Mouse (Mus musculus) large intestine, adult 2 months (tissue): ENCODE results near the gene Duoxa2. TPM values are rescaled to one million over a fixed set of nuclear protein-coding genes. Genes with fewer than 3 reads are reported as not detected.

ENCODE experiments used
- DNase-seq: peaks from one replicate; pipeline ENCODE4 v3.0.0-alpha.2; 2012; ENCODE audit warnings: low read depth, low spot score
- WGBS: fragments of 180-500 bp; shearing (Covaris S2); methylation state at CpG from one replicate; pipeline ENCODE4 v1.1.7; 2018; 5-methylcytosine and 5-hydroxymethylcytosine counted together
- polyA plus RNA-seq: library from polyadenylated mRNA; depleted of rRNA; stranded (reverse); fragments of >200 nt; gene quantifications from 2 replicates; pipeline ENCODE4 v1.2.3, GENCODE M21; 2012; rRNA removed

Duoxa2 gene
- polyA plus RNA-seq = 263 and 294 TPM in 2 replicates

DNA sequence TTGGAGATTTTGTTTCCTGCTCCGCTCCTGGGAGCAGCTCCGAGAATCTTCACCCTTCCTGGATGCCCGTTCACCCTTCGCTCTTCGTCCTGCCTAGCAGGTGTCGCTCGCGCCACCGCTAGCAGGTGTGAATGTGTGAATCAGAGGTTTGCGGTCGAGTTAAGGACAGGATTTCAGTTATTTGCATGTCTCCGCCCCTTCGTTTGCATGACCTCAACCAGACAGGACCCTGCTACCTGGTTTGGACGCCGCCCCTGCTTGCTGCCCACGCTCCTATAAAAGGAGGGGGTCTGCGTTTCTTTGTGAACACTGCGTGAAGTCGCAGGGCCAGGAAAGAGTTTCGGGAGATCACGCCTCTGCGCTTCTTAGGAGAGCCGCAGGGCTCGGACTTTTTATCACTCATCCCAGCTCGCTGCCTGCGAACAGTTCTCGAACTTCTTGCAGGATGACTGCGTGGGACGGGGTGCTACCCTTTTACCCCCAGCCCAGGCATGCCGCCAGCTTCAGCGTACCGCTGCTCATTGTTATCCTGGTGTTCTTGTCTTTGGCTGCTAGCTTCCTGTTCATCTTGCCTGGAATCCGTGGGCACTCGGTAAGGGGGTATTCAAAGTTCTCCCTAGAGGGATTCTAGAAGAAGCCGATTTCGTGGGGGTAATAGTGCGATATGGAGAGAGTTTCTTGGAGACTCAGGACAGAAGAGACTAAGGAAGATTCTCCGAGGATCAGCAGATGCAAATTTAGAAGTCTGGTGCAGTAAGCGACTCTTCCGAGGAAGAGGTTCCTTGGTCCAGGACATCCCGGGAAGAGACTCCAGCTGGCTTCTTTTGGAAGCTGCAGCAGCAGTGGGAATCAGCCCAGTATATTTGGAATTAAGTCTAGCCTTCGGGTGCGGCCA, at the start of gene Duoxa2:
TSS of gene Duoxa2 (plus strand) at position 305 of the 895 bp plus-strand sequence.
- WGBS = 4% methylated on average over 43 of the region's 43 CpGs
- peak; percentile 66 for DNase-seq

GRCm38 (mm10) chr2:122255997-122256396, 42.7 kb upstream of the Duoxa2 start:
- 96% methylated on average over 5 of the region's 5 CpGs for WGBS
- no peak for DNase-seq

DNA sequence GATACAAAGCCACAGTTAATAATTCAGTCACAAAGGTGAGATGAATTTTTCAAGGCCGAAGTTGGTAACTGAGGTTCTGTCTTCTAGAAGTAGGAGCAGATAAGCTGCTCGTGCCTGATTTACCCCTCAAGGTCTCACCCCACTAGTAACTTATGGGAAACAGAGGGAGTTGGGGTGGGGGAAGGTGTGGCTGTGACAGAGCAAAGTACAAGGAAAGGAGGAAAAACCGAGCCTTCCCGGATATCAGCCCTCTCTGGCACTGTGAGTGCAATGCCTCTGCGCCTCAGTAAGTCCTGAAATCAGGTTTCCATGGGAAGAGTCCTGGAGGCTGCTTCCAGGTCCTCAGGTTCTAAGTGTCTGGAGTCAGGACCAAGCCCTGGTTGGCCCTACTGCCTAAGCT, 38.0 kb upstream of the Duoxa2 start:
- WGBS = 32% methylated on average over 5 of the region's 5 CpGs
- DNase-seq = no peak

GRCm38 (mm10) chr2:122264690-122265089, 34.0 kb upstream of the Duoxa2 start:
- DNase-seq = no peak
- WGBS = 88% methylated on average over 3 of the region's 3 CpGs

- peak; percentile 75 for DNase-seq
- 27% methylated on average over 7 of the region's 7 CpGs for WGBS
These were observed 32.1 kb upstream of the Duoxa2 start for GRCm38 (mm10) chr2:122266407-122267193.

DNA sequence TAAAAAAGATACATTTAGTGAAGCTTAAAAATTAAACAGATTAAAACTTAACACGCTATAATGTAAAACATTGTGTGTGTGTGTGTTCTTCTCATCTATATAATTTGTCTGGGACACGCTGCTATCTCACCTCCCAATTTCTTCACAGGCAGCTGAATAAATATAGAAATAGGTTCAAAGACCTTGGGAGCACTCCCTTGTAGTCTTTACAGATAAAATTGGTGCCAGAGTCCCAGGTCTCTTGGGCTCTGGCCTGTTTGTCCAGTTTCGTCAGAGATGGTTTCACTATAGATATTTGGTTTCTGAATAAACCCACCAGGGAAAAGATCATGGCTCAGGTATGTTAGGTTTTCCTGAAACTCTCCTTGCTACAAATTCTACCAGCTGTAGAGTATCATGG, 19.9 kb upstream of the Duoxa2 start:
- no peak for DNase-seq
- WGBS = 28% methylated on average over 3 of the region's 3 CpGs

DNA sequence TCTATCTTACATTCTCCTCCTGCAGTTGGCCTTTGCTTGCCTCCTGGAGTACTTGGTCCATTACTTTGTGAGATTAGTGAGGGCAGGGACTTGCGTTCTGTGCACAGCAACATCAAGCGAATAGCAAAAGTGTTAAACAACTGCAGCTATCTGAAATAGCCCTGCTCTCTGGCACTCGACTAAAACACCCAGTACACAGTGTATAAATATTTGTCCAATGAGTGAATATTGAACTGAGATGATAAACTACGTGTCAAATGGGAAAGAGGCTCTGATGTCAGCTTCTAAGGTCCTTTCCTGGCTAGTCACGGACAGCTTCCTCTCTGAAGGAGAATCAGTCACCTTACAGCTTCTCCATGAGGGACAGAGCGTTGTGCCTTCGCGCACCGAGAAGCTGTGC, 14.6 kb upstream of the Duoxa2 start:
- no peak for DNase-seq
- 71% methylated on average over 9 of the region's 9 CpGs for WGBS

DNA sequence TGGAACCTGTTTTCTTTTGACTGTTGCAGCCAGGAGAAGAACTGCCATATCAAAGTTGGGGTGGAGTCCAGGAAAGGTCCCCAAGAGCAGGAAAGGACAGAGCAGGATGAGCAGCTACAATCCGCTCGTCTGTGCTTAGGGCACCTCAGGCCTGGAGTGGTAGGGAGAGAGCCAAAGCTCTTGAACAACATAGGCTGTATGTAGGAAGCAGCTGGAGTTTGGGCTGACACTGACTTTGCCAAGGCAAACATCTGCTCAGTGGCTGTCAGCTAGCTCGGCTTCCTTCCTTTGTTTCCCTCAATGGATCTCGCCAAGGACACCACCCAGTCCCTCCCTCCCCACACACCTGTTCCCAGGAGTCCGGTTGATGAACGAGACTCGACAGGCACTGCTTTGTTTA, 12.6 kb upstream of the Duoxa2 start:
- 11% methylated on average over 7 of the region's 7 CpGs for WGBS
- DNase-seq = no peak

- 60% methylated on average over 7 of the region's 7 CpGs for WGBS
- no peak for DNase-seq
These were observed 3.8 kb upstream of the Duoxa2 start for GRCm38 (mm10) chr2:122294916-122295315.

DNA sequence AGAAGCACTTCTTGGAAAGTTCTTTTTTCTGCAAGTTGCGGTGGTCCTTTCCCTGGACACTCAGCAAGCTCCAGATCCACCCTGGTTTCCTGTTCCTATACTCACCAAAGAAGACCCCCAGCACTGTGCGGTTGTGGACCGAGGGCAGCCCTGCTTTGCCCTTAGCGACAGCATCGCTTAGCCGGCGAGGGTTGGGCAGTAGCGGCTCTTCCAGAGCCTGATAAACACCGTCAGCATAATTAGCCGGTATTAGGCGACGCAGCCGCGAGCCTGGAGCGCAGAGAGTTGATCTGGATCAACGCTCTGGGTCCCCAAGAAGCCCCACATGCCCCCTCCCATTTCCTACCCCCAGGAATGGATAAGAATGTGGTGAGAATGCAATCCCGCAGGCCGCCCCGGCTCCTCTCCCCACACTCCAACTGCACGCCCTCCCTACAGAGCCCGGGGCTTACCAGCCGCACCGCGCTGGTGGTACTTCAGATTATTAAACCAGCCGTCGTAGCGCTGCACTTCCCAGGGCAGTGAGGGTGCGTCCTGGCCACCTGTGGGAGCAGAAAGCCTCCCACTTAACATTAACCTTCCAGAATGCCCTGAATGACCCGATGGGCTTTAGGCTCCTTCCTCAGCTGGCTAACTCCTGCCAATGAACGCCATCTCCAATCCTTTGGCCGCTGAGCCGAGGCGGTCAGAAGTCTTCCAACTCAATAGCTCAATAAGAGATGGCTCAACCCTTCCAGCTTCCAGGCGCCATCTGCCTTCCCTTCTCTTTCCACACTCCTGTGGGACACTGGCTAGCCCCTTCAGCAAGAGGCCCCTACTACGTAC, 1.2 kb upstream of the Duoxa2 start:
- no peak for DNase-seq
- WGBS = 2% methylated on average over 35 of the region's 35 CpGs

- no peak for DNase-seq
- 6% methylated on average over 13 of the region's 13 CpGs for WGBS
These were observed 602 bp upstream of the Duoxa2 start, which contains the start of gene Duox2 for GRCm38 (mm10) chr2:122298096-122298499. Duox2 (minus strand) TSS chr2:122298449.

DNA sequence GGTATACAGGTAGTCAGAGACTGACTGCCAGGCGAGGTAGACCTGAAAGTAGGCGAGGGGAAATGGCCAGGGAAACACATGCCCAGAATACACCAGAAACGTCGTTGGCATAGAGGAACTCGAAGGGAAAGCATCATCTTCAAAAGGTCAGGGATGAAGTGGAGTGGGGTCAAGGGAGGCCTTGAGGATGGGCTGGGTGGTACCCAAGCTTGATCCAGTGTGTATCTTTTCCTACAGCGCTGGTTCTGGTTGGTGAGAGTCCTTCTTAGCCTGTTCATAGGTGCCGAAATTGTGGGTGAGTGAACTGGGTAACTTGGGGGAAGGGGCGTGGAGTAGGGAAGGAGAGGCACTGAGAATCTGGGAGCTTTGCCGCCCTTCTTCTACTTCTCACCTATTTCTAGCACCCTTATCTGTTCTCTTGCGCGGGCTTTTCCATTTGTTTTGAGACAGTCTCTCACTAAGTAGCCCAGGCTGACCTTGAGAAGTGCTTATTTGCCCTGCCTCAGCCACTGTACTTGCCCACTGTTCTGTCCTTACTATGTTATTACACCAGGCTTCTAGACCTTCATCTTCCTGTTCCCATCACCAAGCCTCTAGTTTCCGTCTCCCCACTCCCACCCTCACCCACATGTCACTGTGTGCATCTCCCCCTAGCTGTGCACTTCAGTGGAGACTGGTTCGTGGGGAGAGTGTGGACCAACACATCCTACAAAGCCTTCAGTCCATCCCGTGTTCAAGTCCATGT, 1.4 kb downstream of the Duoxa2 start:
- DNase-seq = no peak
- 64% methylated on average over 14 of the region's 14 CpGs for WGBS

- 24% methylated on average over 14 of the region's 14 CpGs for WGBS
- no peak for DNase-seq
These were observed 1.9 kb downstream of the Duoxa2 start for GRCm38 (mm10) chr2:122300656-122301020.

DNA sequence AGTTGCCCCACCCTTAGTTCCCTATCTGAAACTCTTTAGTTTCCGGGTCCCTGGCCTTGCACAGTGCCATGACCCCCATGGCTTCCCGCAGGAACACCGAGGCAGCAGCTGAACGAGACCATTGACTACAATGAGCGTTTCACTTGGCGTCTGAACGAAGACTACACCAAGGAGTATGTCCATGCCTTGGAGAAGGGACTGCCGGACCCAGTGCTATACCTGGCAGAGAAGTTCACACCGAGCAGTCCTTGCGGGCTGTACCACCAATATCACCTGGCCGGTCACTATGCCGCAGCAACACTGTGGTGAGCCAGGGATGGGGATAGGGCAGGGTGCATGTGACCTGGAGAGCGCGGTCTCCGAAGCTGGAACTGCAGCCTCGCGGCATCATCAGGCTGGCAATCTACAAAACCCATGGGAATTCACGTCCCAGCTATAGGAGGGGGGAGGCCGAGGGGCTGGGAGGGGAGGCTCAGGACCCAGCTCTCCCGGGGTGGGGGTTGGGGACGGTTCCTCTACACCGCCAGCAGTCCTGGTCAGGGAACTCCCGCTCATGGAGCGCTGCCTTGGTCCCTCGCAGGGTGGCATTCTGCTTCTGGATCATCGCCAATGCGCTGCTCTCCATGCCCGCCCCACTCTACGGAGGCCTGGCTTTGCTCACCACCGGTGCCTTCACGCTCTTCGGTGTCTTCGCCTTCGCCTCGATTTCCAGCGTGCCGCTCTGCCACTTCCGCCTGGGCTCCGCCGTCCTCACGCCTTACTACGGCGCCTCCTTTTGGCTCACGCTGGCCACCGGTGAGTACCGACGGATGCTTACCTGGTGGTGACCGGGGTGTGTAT, 2.6 kb downstream of the Duoxa2 start:
- WGBS = under 1% methylated on average over 48 of the region's 48 CpGs
- no peak for DNase-seq

- WGBS = 41% methylated on average over 23 of the region's 23 CpGs
- DNase-seq = no peak
These were observed 3.3 kb downstream of the Duoxa2 start for GRCm38 (mm10) chr2:122301921-122302573.

- peak; percentile 61 for DNase-seq
- 14% methylated on average over 9 of the region's 9 CpGs for WGBS
These were observed 4.0 kb downstream of the Duoxa2 start for GRCm38 (mm10) chr2:122302574-122303241.

DNA sequence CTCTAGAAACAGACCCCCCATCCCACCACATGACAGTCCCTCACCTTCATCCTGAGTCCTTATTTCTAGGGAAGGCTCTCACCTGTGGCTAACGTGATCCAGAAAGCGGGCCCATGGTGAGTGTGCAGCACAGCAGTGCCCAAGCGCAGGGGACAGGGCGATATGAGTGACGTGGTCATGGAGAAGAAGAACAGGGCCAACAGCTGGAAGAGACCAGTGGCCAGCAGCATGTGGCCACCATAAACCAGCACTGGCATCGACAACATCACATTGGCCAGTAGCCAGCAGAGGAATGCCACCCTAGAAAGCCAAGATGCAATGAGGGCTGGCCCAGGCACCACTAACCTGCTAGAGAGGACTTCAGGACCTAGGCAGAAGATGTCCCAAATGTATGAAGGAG, 5.8 kb downstream of the Duoxa2 start:
- no peak for DNase-seq
- 80% methylated on average over 6 of the region's 6 CpGs for WGBS
